Mouse (Mus musculus) ovary, postnatal 36 days (tissue): ENCODE measurements around the gene Sult2a3.
"Not testable (repeated sequence)": the region's sequence is repeated elsewhere in the genome, so short reads cannot be mapped to it uniquely, and the experiment has no call there.

Source experiments
- DNase-seq: peaks from one replicate; pipeline ENCODE4 v3.0.0; 2022; ENCODE audit warnings: low spot score, mixed read lengths

The Sult2a3 gene

DNA sequence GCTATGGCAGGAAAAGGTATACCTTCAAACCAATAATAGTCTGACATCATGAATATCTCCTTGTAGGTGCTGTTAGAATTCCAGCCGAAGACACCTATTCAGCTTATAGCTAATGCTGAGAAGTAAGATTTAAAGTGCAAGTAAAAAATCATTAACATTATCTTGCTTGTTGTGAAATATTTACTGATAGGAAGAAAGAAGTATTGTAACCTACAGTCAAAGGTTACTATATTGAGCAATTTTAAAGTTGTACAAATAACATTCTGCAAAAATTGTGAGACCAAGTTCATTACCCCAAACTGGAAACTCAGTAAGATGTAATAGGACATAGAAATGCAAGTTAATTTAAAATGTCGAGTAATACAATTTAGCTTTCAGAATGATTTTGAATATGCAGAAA is at the start of gene Sult2a3:
TSS of gene Sult2a3 (minus strand) at position 101 of the 400 bp plus-strand sequence.
- DNase-seq: no peak

DNA sequence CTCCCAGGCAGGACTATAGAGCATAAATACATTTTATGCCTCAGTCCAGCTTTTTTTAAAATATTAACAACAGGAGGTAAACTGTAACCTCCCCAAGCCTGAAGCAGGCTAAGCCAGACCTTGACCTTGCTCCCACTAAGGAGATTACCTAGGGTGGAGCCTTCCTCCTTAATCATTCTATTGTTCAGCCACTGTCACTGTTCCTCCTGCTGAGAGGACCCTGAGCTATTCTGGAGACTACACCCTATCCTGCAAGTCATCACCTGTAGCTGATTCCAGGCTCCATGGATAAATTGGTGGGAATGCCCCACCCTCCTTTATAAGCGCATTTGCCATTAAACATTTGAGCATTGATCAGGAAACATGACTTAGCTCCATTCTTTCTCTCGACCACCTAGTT is 2.4 kb downstream of the Sult2a3 start:
- no peak for DNase-seq

GRCm38 (mm10) chr7:14119865-14120264 is 3.0 kb downstream of the Sult2a3 start:
- DNase-seq: not testable (repeated sequence)

GRCm38 (mm10) chr7:14116761-14117160 is 6.1 kb downstream of the Sult2a3 start:
- DNase-seq: no peak

GRCm38 (mm10) chr7:14114471-14114870 is 8.4 kb downstream of the Sult2a3 start:
- not testable (repeated sequence) for DNase-seq

GRCm38 (mm10) chr7:14047821-14048220 is 75.0 kb downstream of the Sult2a3 start:
- DNase-seq: not testable (repeated sequence)

- not testable (repeated sequence) for DNase-seq
Measured at GRCm38 (mm10) chr7:14030831-14031230, 92.0 kb downstream of the Sult2a3 start.
